Mouse (Mus musculus): Measurements from ENCODE around the gene Fam216a. TPM values are rescaled to one million over a fixed set of nuclear protein-coding genes. Genes with fewer than 3 reads are reported as not detected.

Fam216a gene
- polyA plus RNA-seq, 1 experiment from 2014 or later: 155 TPM

DNA sequence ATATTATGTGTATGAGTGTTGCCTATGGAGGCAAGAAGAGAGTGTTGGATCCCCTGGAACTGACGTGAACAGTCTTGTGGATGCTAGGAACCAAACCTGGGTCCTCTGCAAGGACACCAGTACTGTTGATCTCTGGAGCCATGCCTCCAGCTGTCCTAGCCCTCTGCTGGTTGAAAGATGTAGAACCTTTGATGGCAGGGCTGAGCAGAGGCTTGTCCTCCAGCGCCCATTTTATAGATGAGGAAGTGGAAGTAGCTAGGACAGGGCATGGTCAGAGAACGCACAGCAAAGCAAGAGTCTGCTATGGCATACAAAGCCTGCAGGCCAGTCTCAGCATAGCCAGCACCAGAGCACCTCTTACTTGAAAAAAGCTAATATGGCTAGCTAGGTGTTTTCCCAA lies 54.1 kb downstream of the Fam216a start:
- no peaks in the 10 kb centered on the region for H3K9me3 ChIP-seq (ENCODE audit: control insufficient read depth, low read length)
- ATAC-seq (ENCODE audit: low FRiP score): no peak
- WGBS: 73% methylated on average over 3 of the region's 3 CpGs

DNA sequence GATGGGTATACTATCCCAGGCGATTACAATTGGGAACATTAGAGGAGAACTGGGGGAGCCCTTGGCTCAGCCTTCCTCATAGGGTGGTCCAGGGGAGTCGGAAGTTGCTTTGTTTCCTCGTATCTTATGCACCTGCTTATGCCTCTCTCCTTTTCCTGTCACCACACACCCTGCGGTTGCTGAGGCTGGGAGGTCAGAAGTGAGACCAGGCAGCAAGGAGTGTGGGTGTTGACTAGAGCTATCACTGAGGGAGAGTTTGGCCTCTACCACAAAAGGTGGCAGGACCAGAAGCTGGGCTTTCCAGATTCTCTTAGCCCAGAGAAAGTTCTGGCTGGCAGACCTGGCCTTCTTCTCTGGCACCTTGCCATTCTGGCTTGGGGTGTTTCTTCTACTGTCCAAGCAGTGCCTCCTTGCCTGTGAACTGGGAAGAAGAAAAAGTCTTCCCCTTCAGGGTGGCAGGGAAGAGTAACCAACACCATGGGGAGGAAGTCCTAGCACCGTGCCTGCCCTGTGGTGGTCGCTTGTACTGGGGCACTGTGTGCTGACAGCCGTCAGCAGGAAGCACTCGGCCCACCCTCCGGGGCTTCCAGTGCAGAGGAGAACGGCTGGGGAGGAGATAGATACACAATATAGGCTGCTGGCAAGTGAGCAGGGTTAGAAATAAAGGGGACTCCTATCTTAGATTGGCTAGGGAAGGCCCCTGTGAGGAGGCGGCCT lies 54.7 kb downstream of the Fam216a start:
- no peak for DNase-seq (ENCODE audit: low spot score)
- peaks cover 43% of the 10 kb centered on the region for H3K36me3 ChIP-seq (replicated peaks; ENCODE audit: control insufficient read depth, insufficient read depth)

More for the DNA sequence above, 54.1 kb downstream of the Fam216a start:
- Histone ChIP-seq H3K9ac (no peak overlapping the region), H3K4me3 (replicated peaks; ENCODE audit: low read length) (no peak overlapping the region), H3K27ac (no peak overlapping the region), H3K36me3 (replicated peaks; ENCODE audit: control insufficient read depth, insufficient read depth) (peaks cover 43% of the 10 kb centered on the region), H3K27me3 (ENCODE audit: control insufficient read depth, insufficient read depth, low read length) (no peaks in the 10 kb centered on the region), H3K4me2 (replicated peaks) (no peak overlapping the region), H3K4me1 (replicated peaks; ENCODE audit: control insufficient read depth, insufficient read depth, low read length) (no peaks in the 10 kb centered on the region)
- no peak for DNase-seq (ENCODE audit: low spot score)

DNA sequence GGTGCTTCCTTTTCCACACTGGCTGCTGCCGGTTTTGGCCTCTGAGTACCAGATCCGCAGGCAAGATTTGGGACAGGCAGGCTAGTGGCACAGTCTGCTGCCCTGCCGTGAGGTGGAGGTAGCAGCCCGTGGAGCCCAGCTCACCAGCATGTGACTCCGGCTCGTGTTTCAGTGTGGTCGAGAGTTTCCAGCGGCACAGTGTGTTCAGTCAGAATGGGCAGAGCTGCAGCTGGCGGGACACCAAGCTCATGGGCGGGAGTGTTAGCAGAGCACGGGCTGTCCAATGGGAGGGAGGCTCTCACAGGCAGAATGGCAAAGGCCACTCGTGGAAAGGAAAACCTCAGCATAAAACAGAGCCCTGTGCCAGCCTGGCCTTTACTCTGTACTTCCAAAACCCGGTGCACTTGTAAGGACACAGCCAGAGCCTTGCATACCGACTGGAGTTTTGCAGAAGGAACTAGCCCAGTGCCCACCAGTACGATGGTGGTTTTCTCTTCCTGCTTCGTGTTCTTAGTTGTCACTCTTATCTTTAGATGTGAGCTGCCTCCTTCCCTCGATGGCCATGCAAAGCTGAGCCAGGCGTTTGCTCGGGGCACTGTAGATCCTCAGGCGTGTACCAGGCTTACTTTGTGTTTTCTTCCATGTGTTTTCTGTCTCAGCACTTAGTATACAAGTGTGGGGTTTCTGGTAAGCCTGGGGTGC lies 57.0 kb downstream of the Fam216a start:
- 75% methylated on average over 20 of the region's 20 CpGs for WGBS
- Histone ChIP-seq H3K36me3 (replicated peaks; ENCODE audit: control insufficient read depth, insufficient read depth) (peaks cover 42% of the 10 kb centered on the region), H3K27ac (no peak overlapping the region), H3K4me3 (replicated peaks; ENCODE audit: low read length) (no peak overlapping the region), H3K9me3 (ENCODE audit: control insufficient read depth, low read length) (no peaks in the 10 kb centered on the region), H3K4me2 (replicated peaks) (no peak overlapping the region), H3K4me1 (replicated peaks; ENCODE audit: control insufficient read depth, insufficient read depth, low read length) (no peaks in the 10 kb centered on the region), H3K27me3 (ENCODE audit: control insufficient read depth, insufficient read depth, low read length) (no peaks in the 10 kb centered on the region), H3K9ac (no peak overlapping the region)
- peak; percentile 29 for DNase-seq (ENCODE audit: low spot score)
- no peak for ATAC-seq (ENCODE audit: low FRiP score)

More for the DNA sequence above, 54.7 kb downstream of the Fam216a start:
- H3K4me3 ChIP-seq (replicated peaks; ENCODE audit: low read length): no peak overlapping the region
- H3K9ac ChIP-seq: no peak overlapping the region
- no peak overlapping the region for H3K4me2 ChIP-seq (replicated peaks)
- H3K4me1 ChIP-seq (replicated peaks; ENCODE audit: control insufficient read depth, insufficient read depth, low read length): no peaks in the 10 kb centered on the region
- no peaks in the 10 kb centered on the region for H3K27me3 ChIP-seq (ENCODE audit: control insufficient read depth, insufficient read depth, low read length)
- no peaks in the 10 kb centered on the region for H3K9me3 ChIP-seq (ENCODE audit: control insufficient read depth, low read length)
- no peak overlapping the region for H3K27ac ChIP-seq
- no peak for ATAC-seq (ENCODE audit: low FRiP score)
- WGBS: 79% methylated on average over 11 of the region's 11 CpGs

Other genes starting within 250 kb of the Fam216a start
- 0.23 TPM in 1 of 2 replicates, not detected in the other for gene Ccdc63, start 231.5 kb downstream of the Fam216a start, polyA plus RNA-seq (2014; fragmentation: Nextera tagmentation; extraction: Ambion mirVana)
- 200 and 229 TPM in 2 replicates for gene Ppp1cc, start 214.1 kb downstream of the Fam216a start, polyA plus RNA-seq (2014; fragmentation: Nextera tagmentation; extraction: Ambion mirVana)
- 1.2 and 1.5 TPM in 2 replicates for gene Hvcn1, start 165.6 kb downstream of the Fam216a start, polyA plus RNA-seq (2014; fragmentation: Nextera tagmentation; extraction: Ambion mirVana)
- gene Tctn1, start 107.9 kb downstream of the Fam216a start, polyA plus RNA-seq (2014; fragmentation: Nextera tagmentation; extraction: Ambion mirVana): 4.4 and 6.5 TPM in 2 replicates
- 8.4 and 8.5 TPM in 2 replicates for gene Pptc7, start 88.0 kb downstream of the Fam216a start, polyA plus RNA-seq (2014; fragmentation: Nextera tagmentation; extraction: Ambion mirVana)
- gene Rad9b, start 18.1 kb downstream of the Fam216a start, polyA plus RNA-seq (2014; fragmentation: Nextera tagmentation; extraction: Ambion mirVana): 15.5 and 16.2 TPM in 2 replicates
- 342 and 352 TPM in 2 replicates for gene Vps29, start 18.0 kb downstream of the Fam216a start, polyA plus RNA-seq (2014; fragmentation: Nextera tagmentation; extraction: Ambion mirVana)
- gene Gpn3, start 488 bp downstream of the Fam216a start, polyA plus RNA-seq (2014; fragmentation: Nextera tagmentation; extraction: Ambion mirVana): 38.9 and 42.0 TPM in 2 replicates
- 57.1 and 62.5 TPM in 2 replicates for gene Arpc3, start 19.5 kb upstream of the Fam216a start, polyA plus RNA-seq (2014; fragmentation: Nextera tagmentation; extraction: Ambion mirVana)
- gene Anapc7, start 49.3 kb upstream of the Fam216a start, polyA plus RNA-seq (2014; fragmentation: Nextera tagmentation; extraction: Ambion mirVana): 27.2 and 28.8 TPM in 2 replicates
- 74.1 and 74.7 TPM in 2 replicates for gene Atp2a2, start 129.9 kb upstream of the Fam216a start, polyA plus RNA-seq (2014; fragmentation: Nextera tagmentation; extraction: Ambion mirVana)
- gene Ift81, start 242.2 kb upstream of the Fam216a start, polyA plus RNA-seq (2014; fragmentation: Nextera tagmentation; extraction: Ambion mirVana): 60.5 and 61.9 TPM in 2 replicates